Mouse (Mus musculus) hematopoietic stem cell, adult 5-6 weeks (primary cell): Measurements from ENCODE around the gene Rab39b. TPM values are rescaled to one million over a fixed set of nuclear protein-coding genes. Genes with fewer than 3 reads are reported as not detected.

Experiments used
- ATAC-seq, 2 experiments: fragments of 125-278 bp in 1 of 2; replicated peaks in 1 of 2; 2 replicates each; pipeline ENCODE4 v1.8.0; 2016 to 2017; ENCODE audit warnings: inconsistent platforms in 2 of 2, mild to moderate bottlenecking in 2 of 2, moderate number of reproducible peaks in 2 of 2, low read depth in 1 of 2, moderate TSS enrichment in 1 of 2; ENCODE audit not compliant: low FRiP score in 2 of 2, poor library complexity in 2 of 2, severe bottlenecking in 2 of 2, insufficient read depth in 1 of 2, low TSS enrichment in 1 of 2
- total RNA-seq: library from RNA; stranded (forward); fragments of 172-1452, 232-1000 nt; gene quantifications from 2 replicates; pipeline ENCODE4 v1.2.3, GENCODE M21; 2017

Rab39b gene
- 0.05 and 0.44 TPM in 2 replicates for total RNA-seq

DNA sequence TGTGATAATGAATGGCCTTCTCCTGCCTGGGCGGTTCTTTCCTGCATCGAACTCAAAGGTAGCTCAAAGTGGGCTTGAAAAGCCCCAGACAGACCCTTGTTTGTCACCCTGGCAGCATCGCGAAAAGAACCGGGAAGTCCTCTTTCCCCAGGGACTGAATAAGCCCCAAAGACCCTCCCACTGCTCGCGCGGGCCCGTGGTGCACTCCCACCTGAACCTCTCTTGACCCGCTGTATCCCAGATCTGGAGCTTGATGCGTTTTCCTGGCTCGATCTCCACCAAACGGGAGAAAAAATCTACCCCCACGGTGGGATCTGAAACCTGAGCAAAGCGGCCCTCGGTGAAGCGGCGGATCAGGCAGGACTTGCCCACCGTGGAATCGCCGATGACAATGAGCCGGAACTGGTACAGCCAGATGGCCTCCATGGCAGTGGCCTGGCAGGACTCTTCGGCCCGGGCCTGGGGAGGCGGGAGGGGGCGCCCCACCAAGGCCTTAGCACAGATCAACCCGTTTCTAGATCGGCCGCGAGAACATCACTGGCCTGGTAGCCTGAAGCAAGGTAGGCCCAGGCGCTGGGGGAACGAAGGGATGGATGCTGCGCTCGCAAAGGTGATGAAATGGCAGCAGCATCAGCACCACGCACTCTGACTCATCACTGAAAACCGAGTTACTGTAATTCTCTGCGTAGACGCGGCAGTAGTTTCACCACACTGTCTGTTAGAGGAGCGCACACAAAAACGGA lies at the start of gene Rab39b:
Gene Rab39b, minus strand, starts transcription at position 650 of the 743 bp plus-strand sequence.
- ATAC-seq, result peak; percentile 56 to 75; a peak in 3 of 4 replicates

DNA sequence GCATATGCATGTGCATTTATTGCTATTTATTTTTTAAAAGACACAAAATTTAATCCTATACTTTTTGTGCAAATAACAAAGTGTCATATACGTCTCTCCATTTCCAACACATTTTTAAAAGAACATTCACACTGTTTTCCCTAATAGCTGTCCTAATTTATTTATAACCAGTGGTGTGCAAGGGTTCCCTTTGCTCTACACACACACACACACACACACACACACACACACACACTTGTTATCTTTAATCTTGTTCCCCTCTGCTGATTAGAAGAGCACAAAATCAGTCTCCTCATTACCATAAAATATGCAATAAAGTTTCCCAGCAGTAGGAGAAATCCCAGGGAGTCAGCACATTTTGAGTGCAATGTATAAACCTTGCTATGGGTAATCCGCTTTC lies 508 bp upstream of the Rab39b start:
- no peak for ATAC-seq

Other genes with a start within 250 kb of the Rab39b start
- gene Fundc2, start 195.8 kb downstream of the Rab39b start, total RNA-seq, result 90.7 and 97.9 TPM in 2 replicates
- 0.88 and 1.3 TPM in 2 replicates for gene F8, start 195.6 kb downstream of the Rab39b start, total RNA-seq
- 9.0 and 12.9 TPM in 2 replicates for gene Cmc4, start 161.6 kb downstream of the Rab39b start, total RNA-seq
- 16.6 and 19.1 TPM in 2 replicates for gene Mtcp1, start 161.6 kb downstream of the Rab39b start, total RNA-seq
- 32.9 and 35.0 TPM in 2 replicates for gene Brcc3, start 161.6 kb downstream of the Rab39b start, total RNA-seq
- 160 and 185 TPM in 2 replicates for gene Vbp1, start 63.9 kb downstream of the Rab39b start, total RNA-seq